Mouse (Mus musculus): ENCODE measurements around the gene Acta2. TPM values are rescaled to one million over a fixed set of nuclear protein-coding genes. Genes with fewer than 3 reads are reported as not detected.

Gene Acta2
- polyA plus RNA-seq, 1 experiment, result 156 TPM

- Histone ChIP-seq H3K27me3 (ENCODE audit: control insufficient read depth, insufficient read depth, low read length) (no peaks in the 10 kb centered on the region), H3K27ac (ENCODE audit: insufficient read depth, low read length) (no peak overlapping the region), H3K4me1 (ENCODE audit: control insufficient read depth, insufficient read depth, insufficient read length) (peaks cover 7% of the 10 kb centered on the region; the same call in 1 of the 2 replicates), H3K4me3 (ENCODE audit: extremely low read depth, insufficient read depth, insufficient read length) (no peak overlapping the region), H3K36me3 (ENCODE audit: control insufficient read depth, insufficient read depth, low read length) (peaks cover 3% of the 10 kb centered on the region)
- DNase-seq (ENCODE audit: low read depth in 1 of 2, low spot score in 2 of 2), result no peak
- TF ChIP-seq CTCF (IDR thresholded peaks at IDR 0.05; ENCODE audit: extremely low read depth, insufficient read depth, insufficient read length, insufficient replicate concordance), result no peak
- no peak for TF ChIP-seq POLR2A (IDR thresholded peaks at IDR 0.05; ENCODE audit: low read depth, low read length)
- 20% methylated on average over 5 of the region's 5 CpGs for WGBS
Measured at GRCm38 (mm10) chr19:34216956-34217355, 38.4 kb downstream of the Acta2 start.

GRCm38 (mm10) chr19:34214136-34214535 is 41.3 kb downstream of the Acta2 start:
- no peak overlapping the region for H3K27ac ChIP-seq (ENCODE audit: insufficient read depth, low read length)

GRCm38 (mm10) chr19:34213251-34213645 is 42.1 kb downstream of the Acta2 start:
- H3K27ac ChIP-seq (ENCODE audit: insufficient read depth, low read length), result no peak overlapping the region
- no peak for DNase-seq (ENCODE audit: low read depth in 1 of 2, low spot score in 2 of 2)

More at GRCm38 (mm10) chr19:34214136-34214535, 41.3 kb downstream of the Acta2 start:
- WGBS, result 25% methylated on average over 4 of the region's 4 CpGs
- H3K27me3 ChIP-seq (ENCODE audit: control insufficient read depth, insufficient read depth, low read length), result no peaks in the 10 kb centered on the region
- TF ChIP-seq POLR2A (IDR thresholded peaks at IDR 0.05; ENCODE audit: low read depth, low read length), result no peak
- TF ChIP-seq CTCF (IDR thresholded peaks at IDR 0.05; ENCODE audit: extremely low read depth, insufficient read depth, insufficient read length, insufficient replicate concordance), result no peak
- H3K4me1 ChIP-seq (ENCODE audit: control insufficient read depth, insufficient read depth, insufficient read length), result peaks cover 12% of the 10 kb centered on the region
- no peak overlapping the region for H3K4me3 ChIP-seq (ENCODE audit: extremely low read depth, insufficient read depth, insufficient read length)
- H3K36me3 ChIP-seq (ENCODE audit: control insufficient read depth, insufficient read depth, low read length), result no peaks in the 10 kb centered on the region
- no peak for DNase-seq (ENCODE audit: low read depth in 1 of 2, low spot score in 2 of 2)

GRCm38 (mm10) chr19:34212489-34213250 is 42.7 kb downstream of the Acta2 start:
- 85% methylated on average over 12 of the region's 12 CpGs for WGBS
- Histone ChIP-seq H3K36me3 (ENCODE audit: control insufficient read depth, insufficient read depth, low read length) (no peaks in the 10 kb centered on the region), H3K27ac (ENCODE audit: insufficient read depth, low read length) (no peak overlapping the region), H3K27me3 (ENCODE audit: control insufficient read depth, insufficient read depth, low read length) (no peaks in the 10 kb centered on the region), H3K4me1 (ENCODE audit: control insufficient read depth, insufficient read depth, insufficient read length) (peaks cover 12% of the 10 kb centered on the region), H3K4me3 (ENCODE audit: extremely low read depth, insufficient read depth, insufficient read length) (no peak overlapping the region)
- TF ChIP-seq CTCF (IDR thresholded peaks at IDR 0.05; ENCODE audit: extremely low read depth, insufficient read depth, insufficient read length, insufficient replicate concordance), result no peak
- no peak for DNase-seq (ENCODE audit: low read depth in 1 of 2, low spot score in 2 of 2)

More at GRCm38 (mm10) chr19:34213251-34213645, 42.1 kb downstream of the Acta2 start:
- H3K27me3 ChIP-seq (ENCODE audit: control insufficient read depth, insufficient read depth, low read length), result no peaks in the 10 kb centered on the region
- TF ChIP-seq CTCF (IDR thresholded peaks at IDR 0.05; ENCODE audit: extremely low read depth, insufficient read depth, insufficient read length, insufficient replicate concordance) (no peak), POLR2A (IDR thresholded peaks at IDR 0.05; ENCODE audit: low read depth, low read length) (no peak)
- no peak overlapping the region for H3K4me3 ChIP-seq (ENCODE audit: extremely low read depth, insufficient read depth, insufficient read length)
- peaks cover 12% of the 10 kb centered on the region for H3K4me1 ChIP-seq (ENCODE audit: control insufficient read depth, insufficient read depth, insufficient read length)
- H3K36me3 ChIP-seq (ENCODE audit: control insufficient read depth, insufficient read depth, low read length), result no peaks in the 10 kb centered on the region

GRCm38 (mm10) chr19:34210841-34211240 is 44.5 kb downstream of the Acta2 start:
- Histone ChIP-seq H3K27me3 (ENCODE audit: control insufficient read depth, insufficient read depth, low read length) (no peaks in the 10 kb centered on the region), H3K27ac (ENCODE audit: insufficient read depth, low read length) (no peak overlapping the region), H3K36me3 (ENCODE audit: control insufficient read depth, insufficient read depth, low read length) (no peaks in the 10 kb centered on the region), H3K4me1 (ENCODE audit: control insufficient read depth, insufficient read depth, insufficient read length) (peaks cover 7% of the 10 kb centered on the region), H3K4me3 (ENCODE audit: extremely low read depth, insufficient read depth, insufficient read length) (no peak overlapping the region)
- DNase-seq (ENCODE audit: low read depth in 1 of 2, low spot score in 2 of 2), result no peak
- TF ChIP-seq POLR2A (IDR thresholded peaks at IDR 0.05; ENCODE audit: low read depth, low read length) (no peak), CTCF (IDR thresholded peaks at IDR 0.05; ENCODE audit: extremely low read depth, insufficient read depth, insufficient read length, insufficient replicate concordance) (no peak)
- 79% methylated on average over 2 of the region's 2 CpGs for WGBS

- 79% methylated on average over 8 of the region's 8 CpGs for WGBS
- H3K27ac ChIP-seq (ENCODE audit: insufficient read depth, low read length), result no peak overlapping the region
- no peak overlapping the region for H3K4me3 ChIP-seq (ENCODE audit: extremely low read depth, insufficient read depth, insufficient read length)
- peaks cover 10% of the 10 kb centered on the region for H3K4me1 ChIP-seq (ENCODE audit: control insufficient read depth, insufficient read depth, insufficient read length)
- H3K27me3 ChIP-seq (ENCODE audit: control insufficient read depth, insufficient read depth, low read length), result no peaks in the 10 kb centered on the region
- no peak for TF ChIP-seq POLR2A (IDR thresholded peaks at IDR 0.05; ENCODE audit: low read depth, low read length)
- TF ChIP-seq CTCF (IDR thresholded peaks at IDR 0.05; ENCODE audit: extremely low read depth, insufficient read depth, insufficient read length, insufficient replicate concordance), result no peak
- no peak for DNase-seq (ENCODE audit: low read depth in 1 of 2, low spot score in 2 of 2)
- no peaks in the 10 kb centered on the region for H3K36me3 ChIP-seq (ENCODE audit: control insufficient read depth, insufficient read depth, low read length)
Measured at GRCm38 (mm10) chr19:34209930-34210581, 45.3 kb downstream of the Acta2 start.

GRCm38 (mm10) chr19:34209031-34209430 is 46.4 kb downstream of the Acta2 start:
- TF ChIP-seq CTCF (IDR thresholded peaks at IDR 0.05; ENCODE audit: extremely low read depth, insufficient read depth, insufficient read length, insufficient replicate concordance) (no peak), POLR2A (IDR thresholded peaks at IDR 0.05; ENCODE audit: low read depth, low read length) (no peak)
- peaks cover 10% of the 10 kb centered on the region for H3K4me1 ChIP-seq (ENCODE audit: control insufficient read depth, insufficient read depth, insufficient read length)

More at GRCm38 (mm10) chr19:34209031-34209430, 46.4 kb downstream of the Acta2 start:
- no peak overlapping the region for H3K27ac ChIP-seq (ENCODE audit: insufficient read depth, low read length)
- DNase-seq (ENCODE audit: low read depth in 1 of 2, low spot score in 2 of 2), result no peak
- H3K4me3 ChIP-seq (ENCODE audit: extremely low read depth, insufficient read depth, insufficient read length), result no peak overlapping the region
- WGBS, result 90% methylated on average over 3 of the region's 3 CpGs
- no peaks in the 10 kb centered on the region for H3K27me3 ChIP-seq (ENCODE audit: control insufficient read depth, insufficient read depth, low read length)
- H3K36me3 ChIP-seq (ENCODE audit: control insufficient read depth, insufficient read depth, low read length), result no peaks in the 10 kb centered on the region

Data from spleen, adult 2 months (tissue).